Mouse (Mus musculus) c-Kit-positive CD71-positive TER-119-negative erythroid progenitor cells, embryonic 14.5 days (primary cell): Measurements from ENCODE around the gene Clstn3.
"Not testable (repeated sequence)": the region's sequence is repeated elsewhere in the genome, so short reads cannot be mapped to it uniquely, and the experiment has no call there.

ENCODE experiments used
- DNase-seq: peaks from one replicate; pipeline ENCODE4 v3.0.0-alpha.2; 2013; ENCODE audit warnings: low read depth

The Clstn3 gene

GRCm38 (mm10) chr6:124414150-124414926, 50.3 kb downstream of the Clstn3 start:
- peak; percentile 31 for DNase-seq

DNA sequence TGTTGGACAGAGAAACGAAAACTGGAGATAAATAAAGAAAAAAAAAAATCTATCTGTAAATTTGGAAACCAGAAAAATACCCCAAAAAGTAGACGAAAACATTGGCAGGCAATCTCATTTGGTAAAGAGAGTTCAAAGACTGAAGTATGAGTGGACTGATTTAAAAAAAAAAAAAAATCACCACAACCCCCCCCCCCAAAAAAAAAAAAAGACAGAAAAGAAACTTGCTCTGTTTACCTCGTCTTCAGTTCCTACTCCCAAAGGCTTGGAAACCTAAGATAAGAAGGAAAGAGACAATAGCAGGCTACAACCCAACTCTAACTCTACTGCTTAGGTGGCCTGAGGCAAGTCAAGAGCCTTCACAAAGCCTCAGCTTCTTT, 50.8 kb downstream of the Clstn3 start:
- no peak for DNase-seq

DNA sequence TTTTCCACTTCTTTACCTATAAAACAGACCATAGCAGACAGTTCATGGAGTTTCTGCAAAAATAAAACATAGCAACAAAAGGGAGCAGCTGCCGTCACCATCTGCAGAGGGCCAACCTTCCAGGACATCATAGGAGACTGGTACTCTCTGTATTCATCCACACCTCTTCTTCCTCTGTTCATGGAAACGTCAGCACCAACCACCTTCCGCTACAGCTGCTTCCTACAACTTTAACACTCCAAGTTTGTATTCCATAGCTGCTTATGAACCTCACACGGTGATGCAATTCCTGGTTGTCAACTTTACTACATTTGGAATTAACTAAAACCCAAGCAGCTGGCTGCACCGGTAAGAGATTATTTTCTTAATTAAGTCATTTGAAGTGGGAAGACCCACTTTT, 56.2 kb downstream of the Clstn3 start:
- no peak for DNase-seq

DNA sequence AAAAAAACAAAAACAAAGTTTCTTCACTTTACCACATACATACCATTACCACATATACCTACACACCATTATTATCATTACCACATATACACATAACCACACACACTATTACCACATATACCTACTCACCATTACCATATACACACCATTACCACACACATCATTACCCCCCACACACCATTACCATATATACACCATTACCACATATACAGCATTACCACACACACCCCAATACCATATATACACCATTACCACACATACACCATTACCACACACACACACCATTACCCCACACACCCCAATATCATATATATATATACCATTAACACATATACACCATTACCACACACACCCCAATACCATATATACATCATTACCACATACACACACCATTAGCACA, 57.4 kb downstream of the Clstn3 start:
- DNase-seq: no peak

DNA sequence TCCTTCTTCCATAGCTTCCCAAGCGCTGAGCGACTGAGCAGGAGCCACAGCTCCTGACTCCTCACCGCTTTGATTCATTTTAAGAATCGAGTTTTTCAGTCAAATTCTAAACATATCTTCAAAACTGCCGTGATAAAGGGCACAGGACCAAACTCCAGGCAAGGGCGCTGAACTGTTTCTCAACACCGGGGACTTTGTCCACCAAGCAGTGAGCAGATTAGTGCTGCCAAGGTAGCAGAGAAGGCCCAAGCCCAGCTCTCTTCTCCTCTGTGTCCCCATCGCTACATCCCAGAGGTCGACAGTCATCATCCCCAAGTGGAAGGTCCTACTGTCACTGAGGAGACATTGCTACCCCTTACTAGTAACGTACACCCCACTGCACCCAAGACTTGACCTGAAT, 58.3 kb downstream of the Clstn3 start:
- no peak for DNase-seq

DNA sequence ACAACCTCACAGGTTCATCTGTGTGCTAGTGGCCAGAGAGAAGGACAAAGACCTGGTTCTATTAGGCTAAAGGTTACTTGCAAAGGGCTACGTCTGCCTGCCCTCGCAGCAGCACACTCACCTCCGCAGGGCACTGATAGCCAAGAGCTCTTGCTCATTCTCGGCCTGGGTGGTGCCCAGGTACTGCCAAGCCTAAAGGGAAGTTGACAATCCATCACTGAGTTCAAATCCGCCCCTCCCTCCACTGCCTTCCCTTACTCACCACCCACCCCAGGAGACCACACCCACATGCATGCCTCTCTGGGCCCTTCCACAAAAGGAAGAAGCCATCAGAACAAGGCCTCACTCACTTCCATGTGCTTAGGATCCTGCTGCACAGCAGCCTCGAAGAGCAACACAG, 64.9 kb downstream of the Clstn3 start:
- no peak for DNase-seq

GRCm38 (mm10) chr6:124394991-124395390, 69.6 kb downstream of the Clstn3 start:
- DNase-seq: not testable (repeated sequence)
